Mouse (Mus musculus): ENCODE measurements around the gene Gxylt2. TPM values are rescaled to one million over a fixed set of nuclear protein-coding genes. Genes with fewer than 3 reads are reported as not detected.

Gxylt2 gene
- total and polyA plus RNA-seq, 3 experiments: 0.03 TPM; not detected in 2

DNA sequence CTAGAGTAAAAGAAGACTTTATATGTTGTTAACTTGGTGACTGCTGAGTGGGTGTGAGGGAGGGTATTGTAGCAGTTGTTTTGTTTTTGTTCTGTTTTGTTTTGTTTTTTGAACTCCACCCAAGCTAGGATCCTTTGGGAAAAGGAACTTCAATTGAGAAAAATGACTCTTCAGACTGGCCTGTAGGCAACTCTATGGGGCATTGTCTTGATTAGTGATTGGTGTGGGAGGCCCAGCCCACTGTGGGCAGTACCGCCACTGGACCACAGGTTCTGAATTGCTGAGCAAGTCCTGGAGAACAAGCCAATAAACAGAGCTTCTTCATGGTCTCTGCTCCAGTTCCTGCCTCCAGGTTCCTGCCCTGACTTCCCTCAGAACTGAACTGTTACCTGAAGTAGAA, 83.2 kb downstream of the Gxylt2 start:
- no peaks in the 10 kb centered on the region for H3K79me2 ChIP-seq (replicated peaks; ENCODE audit: control insufficient read depth, extremely low read depth, insufficient read depth, poor library complexity, severe bottlenecking)
- H3K9me3 ChIP-seq (replicated peaks; ENCODE audit: low read length): peaks cover 7% of the 10 kb centered on the region
- TF ChIP-seq USF2 (conservative IDR thresholded peaks at IDR 0.05; ENCODE audit: low read depth, low read length) (no peak), TCF12 (IDR thresholded peaks at IDR 0.05; ENCODE audit: low read depth, low read length) (no peak), ETS1 (conservative IDR thresholded peaks at IDR 0.05; ENCODE audit: low read depth, low read length) (no peak), USF1 (IDR thresholded peaks at IDR 0.05; ENCODE audit: low read depth, low read length) (no peak), RAD21 (IDR thresholded peaks at IDR 0.05; ENCODE audit: low read depth, low read length) (no peak), CTCF (conservative IDR thresholded peaks at IDR 0.05 in 1 of 2, IDR thresholded peaks at IDR 0.05 in 1 of 2; ENCODE audit: low read depth in 2 of 2, low read length in 2 of 2) (no peak), MXI1 (IDR thresholded peaks at IDR 0.05; ENCODE audit: low read depth, low read length) (no peak), CHD2 (IDR thresholded peaks at IDR 0.05; ENCODE audit: low read length) (no peak), JUN (IDR thresholded peaks at IDR 0.05; ENCODE audit: insufficient read depth, low read depth, low read length) (no peak), ELF1 (IDR thresholded peaks at IDR 0.05; ENCODE audit: low read depth, low read length) (no peak), KAT2A (IDR thresholded peaks at IDR 0.05; ENCODE audit: insufficient replicate concordance, low read length) (no peak), POLR2AphosphoS2 (IDR thresholded peaks at IDR 0.05; ENCODE audit: low read depth, low read length) (no peak), MEF2A (IDR thresholded peaks at IDR 0.05; ENCODE audit: borderline replicate concordance, low read depth, low read length) (no peak), BHLHE40 (IDR thresholded peaks at IDR 0.05; ENCODE audit: low read depth, low read length) (no peak), ZC3H11A (IDR thresholded peaks at IDR 0.05; ENCODE audit: low read depth, low read length) (no peak), EP300 (IDR thresholded peaks at IDR 0.05; ENCODE audit: low read length) (no peak), TBP (conservative IDR thresholded peaks at IDR 0.05; ENCODE audit: low read depth, low read length) (no peak), MYC (IDR thresholded peaks at IDR 0.05; ENCODE audit: low read depth, low read length) (no peak), HCFC1 (IDR thresholded peaks at IDR 0.05; ENCODE audit: low read depth, low read length) (no peak)
- in situ Hi-C loops (cut with MboI; ENCODE audit: low pct_ligation_motif_present, low pct_unique_long_range_greater_than_20kb, low sequenced_read_pairs) (no loop called here), dilution Hi-C loops (cut with MboI; ENCODE audit: extremely low pct_ligation_motif_present, extremely low pct_unique_long_range_greater_than_20kb, low sequenced_read_pairs) (no loop called here)
- no peak overlapping the region for H3K4me2 ChIP-seq (ENCODE audit: insufficient read depth, low read depth, poor library complexity, severe bottlenecking)
- no peak overlapping the region for H3K27ac ChIP-seq (ENCODE audit: insufficient read depth, low read depth)
- DNase-seq (ENCODE audit: extremely low read depth): no peak
- no peaks in the 10 kb centered on the region for H3K36me3 ChIP-seq (replicated peaks in 1 of 2; ENCODE audit: control insufficient read depth in 1 of 2, insufficient read depth in 1 of 2, low read length in 1 of 2)
- H3K4me1 ChIP-seq (ENCODE audit: control insufficient read depth in 1 of 2, insufficient read depth in 2 of 2): peaks cover 0 to 3% of the 10 kb centered on the region in 2 experiments; a peak in 1 of 4 replicates
- H3K27me3 ChIP-seq (replicated peaks): no peaks in the 10 kb centered on the region
- no peak overlapping the region for H3K9ac ChIP-seq (ENCODE audit: insufficient read depth, low read depth)
- H3K4me3 ChIP-seq (replicated peaks in 1 of 3; ENCODE audit: low read depth in 2 of 3, low read length in 2 of 3, poor library complexity in 1 of 3): no peak overlapping the region

DNA sequence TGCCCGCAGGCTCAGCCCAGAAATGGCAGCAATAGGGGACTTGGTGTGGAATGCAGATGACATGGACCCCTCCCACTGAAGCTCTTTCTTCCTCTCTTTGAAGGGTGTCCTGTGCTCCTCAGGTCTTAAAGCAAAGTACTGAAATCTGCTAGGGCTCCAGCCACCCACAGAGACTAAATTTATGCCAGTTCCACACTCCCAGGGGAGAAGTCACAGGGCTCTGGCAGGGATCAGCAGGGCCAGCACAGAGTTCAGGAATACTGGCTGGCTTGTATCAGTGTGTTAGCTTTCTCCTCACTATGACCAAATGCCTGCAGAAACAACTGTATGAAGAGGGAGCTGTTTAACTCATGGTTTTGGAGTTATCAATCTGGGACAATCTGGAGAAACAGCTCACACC, 84.6 kb downstream of the Gxylt2 start:
- H3K27me3 ChIP-seq (replicated peaks): no peaks in the 10 kb centered on the region
- no peak overlapping the region for H3K27ac ChIP-seq (ENCODE audit: insufficient read depth, low read depth)
- no peaks in the 10 kb centered on the region for H3K79me2 ChIP-seq (replicated peaks; ENCODE audit: control insufficient read depth, extremely low read depth, insufficient read depth, poor library complexity, severe bottlenecking)
- H3K4me1 ChIP-seq (ENCODE audit: control insufficient read depth in 1 of 2, insufficient read depth in 2 of 2): peaks cover 0 to 3% of the 10 kb centered on the region in 2 experiments; a peak in 1 of 4 replicates
- H3K9ac ChIP-seq (ENCODE audit: insufficient read depth, low read depth): no peak overlapping the region
- in situ Hi-C loops (cut with MboI; ENCODE audit: low pct_ligation_motif_present, low pct_unique_long_range_greater_than_20kb, low sequenced_read_pairs) (no loop called here), dilution Hi-C loops (cut with MboI; ENCODE audit: extremely low pct_ligation_motif_present, extremely low pct_unique_long_range_greater_than_20kb, low sequenced_read_pairs) (no loop called here)
- H3K4me3 ChIP-seq (replicated peaks in 1 of 3; ENCODE audit: low read depth in 2 of 3, low read length in 2 of 3, poor library complexity in 1 of 3): no peak overlapping the region
- peaks cover 7% of the 10 kb centered on the region for H3K9me3 ChIP-seq (replicated peaks; ENCODE audit: low read length)
- DNase-seq (ENCODE audit: extremely low read depth): no peak
- no peaks in the 10 kb centered on the region for H3K36me3 ChIP-seq (replicated peaks in 1 of 2; ENCODE audit: control insufficient read depth in 1 of 2, insufficient read depth in 1 of 2, low read length in 1 of 2)
- TF ChIP-seq SIN3A (IDR thresholded peaks at IDR 0.05; ENCODE audit: low read length): no peak
- no peak for TF ChIP-seq ZKSCAN1 (IDR thresholded peaks at IDR 0.05; ENCODE audit: borderline replicate concordance, low read depth, low read length)
- TF ChIP-seq ZMIZ1 (IDR thresholded peaks at IDR 0.05; ENCODE audit: low read depth, low read length): no peak
- TF ChIP-seq NRF1 (IDR thresholded peaks at IDR 0.05; ENCODE audit: low read depth, low read length): no peak
- TF ChIP-seq MXI1 (IDR thresholded peaks at IDR 0.05; ENCODE audit: low read depth, low read length): no peak
- no peak for TF ChIP-seq ZC3H11A (IDR thresholded peaks at IDR 0.05; ENCODE audit: low read depth, low read length)
- no peak for TF ChIP-seq GABPA (IDR thresholded peaks at IDR 0.05; ENCODE audit: insufficient replicate concordance, low read depth, low read length)
- no peak for TF ChIP-seq UBTF (IDR thresholded peaks at IDR 0.05; ENCODE audit: low read depth, low read length)
- no peak for TF ChIP-seq CHD1 (IDR thresholded peaks at IDR 0.05; ENCODE audit: low read depth, low read length)
- TF ChIP-seq ELF1 (IDR thresholded peaks at IDR 0.05; ENCODE audit: low read depth, low read length): no peak
- TF ChIP-seq JUND (conservative IDR thresholded peaks at IDR 0.05; ENCODE audit: low read depth, low read length): no peak
- TF ChIP-seq TBP (conservative IDR thresholded peaks at IDR 0.05; ENCODE audit: low read depth, low read length): no peak
- no peak overlapping the region for H3K4me2 ChIP-seq (ENCODE audit: insufficient read depth, low read depth, poor library complexity, severe bottlenecking)

Measured in CH12.LX (cell line).